Mouse (Mus musculus): ENCODE data around the gene Fopnl.

Fopnl gene

GRCm38 (mm10) chr16:14306451-14306850 lies 10.8 kb downstream of the Fopnl start:
- DNase-seq = no peak

GRCm38 (mm10) chr16:14304791-14305190 lies 12.4 kb downstream of the Fopnl start:
- no peak for DNase-seq

- no peak for DNase-seq
Measured at GRCm38 (mm10) chr16:14303676-14304075, 13.5 kb downstream of the Fopnl start.

DNA sequence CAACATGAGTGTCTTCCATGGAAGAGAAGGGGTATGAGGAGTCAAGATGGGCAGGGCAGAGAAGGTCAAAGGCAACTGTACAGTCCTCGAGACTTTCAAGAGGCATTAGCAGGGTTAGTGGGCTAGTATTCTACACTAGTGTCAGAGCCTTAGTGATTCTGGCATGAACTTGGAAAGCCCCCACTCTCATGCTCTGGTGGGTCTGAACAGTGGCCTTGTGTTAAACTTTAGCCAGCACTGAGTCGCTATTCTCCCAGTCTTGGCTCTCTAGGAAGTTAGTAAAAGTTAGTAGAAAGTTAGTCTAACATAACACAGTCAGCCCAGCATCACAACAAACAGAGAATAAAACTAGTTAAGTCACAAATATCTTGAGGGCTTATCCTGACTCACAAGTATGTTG lies 14.1 kb downstream of the Fopnl start:
- DNase-seq = no peak

GRCm38 (mm10) chr16:14298461-14298860 lies 18.7 kb downstream of the Fopnl start:
- DNase-seq = no peak

- DNase-seq = no peak
Measured at GRCm38 (mm10) chr16:14297746-14298145, 19.5 kb downstream of the Fopnl start.

DNA sequence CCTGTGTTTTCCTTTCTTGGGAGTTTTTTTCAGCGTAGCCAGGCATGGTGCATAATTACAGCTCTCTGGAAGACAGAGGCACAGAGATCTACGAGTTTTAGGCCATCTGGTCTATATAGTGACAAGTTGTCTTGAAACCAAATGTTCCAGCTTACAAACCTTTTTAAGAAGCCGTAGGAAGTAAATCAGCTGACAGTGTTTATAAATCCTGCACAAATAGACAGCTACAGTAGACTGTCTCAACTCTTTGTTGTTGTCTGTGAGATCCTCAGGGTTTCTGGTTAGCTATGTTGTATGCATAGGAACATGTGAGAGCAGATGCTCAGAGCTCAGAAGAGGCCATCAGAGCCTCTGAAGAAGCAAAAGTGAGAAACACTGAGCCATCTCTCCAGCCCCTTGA lies 20.1 kb downstream of the Fopnl start:
- DNase-seq = no peak

GRCm38 (mm10) chr16:14296544-14297124 lies 20.6 kb downstream of the Fopnl start:
- DNase-seq = no peak

DNA sequence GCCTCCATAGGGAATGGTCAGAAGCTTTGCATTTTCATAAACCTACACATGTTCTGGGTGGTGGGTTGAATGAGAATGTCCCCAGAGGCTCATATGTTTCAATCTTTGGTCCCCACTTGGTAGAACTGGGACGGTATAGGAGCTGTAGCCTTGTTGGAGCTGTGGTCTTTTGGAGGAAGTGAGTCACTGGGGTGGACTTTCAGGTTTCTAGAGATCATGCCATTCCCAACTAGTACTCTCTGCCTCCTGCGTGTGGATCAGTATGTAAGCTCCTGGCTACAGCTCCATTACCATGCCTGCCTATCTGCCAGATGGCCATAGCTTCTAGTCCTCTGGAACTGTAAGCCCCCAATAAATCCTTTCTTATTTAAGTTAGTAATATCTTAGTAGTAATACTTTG lies 21.9 kb downstream of the Fopnl start:
- no peak for DNase-seq

- DNase-seq = peak in 1 of 2 experiments; percentile 25
Measured at GRCm38 (mm10) chr16:14292205-14293199, 24.7 kb downstream of the Fopnl start.

DNA sequence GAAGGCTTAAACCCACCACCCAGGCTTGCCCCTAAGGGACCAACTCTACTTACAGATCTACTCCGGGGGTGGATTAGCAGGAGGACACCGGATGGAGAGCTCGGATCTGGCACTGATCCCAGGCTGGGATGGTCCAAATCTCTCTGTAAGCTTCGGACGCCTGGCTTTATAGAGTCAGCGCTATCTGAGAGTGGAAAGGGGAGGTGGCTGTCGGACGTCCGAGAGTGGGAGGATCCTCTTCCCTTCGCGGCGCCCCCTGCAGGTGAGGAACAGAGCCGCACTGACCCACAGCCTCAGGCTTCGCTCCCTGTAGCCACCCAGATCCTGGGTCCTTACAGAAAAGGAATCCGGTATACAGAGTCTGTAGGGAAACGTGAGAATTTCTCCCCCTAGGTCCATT lies 26.0 kb downstream of the Fopnl start, which contains the start of gene Myh11:
TSS of gene Myh11 (minus strand) at position 150 of the 400 bp plus-strand sequence.
- DNase-seq = peak; percentile 63 to 81

DNA sequence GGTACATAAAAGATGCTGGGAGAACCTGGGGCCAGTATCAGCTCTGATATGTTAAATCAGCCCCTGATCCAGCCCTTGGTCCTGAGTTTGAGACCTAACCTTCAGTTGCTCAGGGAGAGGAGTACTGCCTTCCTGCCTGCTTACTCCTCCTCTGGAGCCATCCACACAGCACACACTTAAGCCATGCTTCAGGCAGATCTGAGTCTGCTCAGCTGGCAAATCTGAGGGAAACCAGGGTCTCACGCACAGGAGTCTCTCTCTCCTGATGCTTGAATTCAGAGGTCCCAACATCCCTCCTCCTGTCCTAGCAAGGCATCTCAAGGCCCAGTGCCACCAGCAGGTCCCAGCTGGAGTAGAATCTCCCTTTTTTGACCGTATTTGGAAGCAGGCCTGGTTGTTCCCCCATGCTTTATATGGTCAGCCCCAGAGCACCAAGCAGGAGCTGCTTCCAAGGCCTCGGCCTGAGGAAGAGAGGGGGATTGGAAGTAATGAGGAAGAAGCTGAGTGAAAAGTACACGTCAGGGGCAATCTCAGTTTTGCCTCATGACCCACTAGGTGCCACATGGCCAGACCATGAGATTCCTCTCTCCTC lies 44.7 kb downstream of the Fopnl start:
- no peak for DNase-seq

DNA sequence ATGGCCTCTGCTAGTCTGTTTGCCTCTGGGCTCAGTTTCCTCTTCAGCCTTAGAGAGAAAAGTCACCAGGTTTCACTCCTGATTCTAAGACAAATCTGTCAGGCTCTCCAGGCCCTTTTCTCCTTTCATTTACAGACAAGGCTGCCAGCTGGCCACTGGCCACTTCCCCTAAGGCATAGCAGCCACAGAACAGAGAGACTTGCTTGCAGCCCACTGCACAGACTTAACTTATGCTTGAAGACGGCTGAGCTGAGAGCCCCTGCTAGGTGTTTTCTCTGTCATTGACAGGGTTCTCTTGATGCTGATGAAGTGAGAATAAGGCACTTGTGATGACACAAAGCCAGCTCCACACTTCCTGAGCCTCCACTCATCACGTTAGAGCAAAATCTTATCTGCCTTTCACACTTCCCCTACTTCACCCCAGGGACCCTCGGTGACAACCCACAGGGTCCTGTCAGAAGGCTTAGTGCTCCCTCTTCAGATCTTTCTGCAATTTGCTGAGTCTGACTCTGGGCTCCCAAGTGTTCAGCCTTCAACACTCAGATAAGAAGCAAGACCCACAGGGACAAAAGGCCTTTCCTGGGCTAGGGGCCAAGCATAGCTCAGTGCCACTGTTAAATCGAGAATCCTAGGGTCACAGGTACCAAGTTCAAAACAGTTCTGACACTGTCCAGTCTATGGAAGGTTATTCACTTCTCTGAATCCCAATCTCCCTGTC lies 51.8 kb downstream of the Fopnl start:
- DNase-seq = peak in 1 of 2 experiments; percentile 11

GRCm38 (mm10) chr16:14264504-14264903 lies 52.7 kb downstream of the Fopnl start:
- DNase-seq = no peak

- DNase-seq = no peak
Measured at GRCm38 (mm10) chr16:14263241-14263640, 54.0 kb downstream of the Fopnl start.

DNA sequence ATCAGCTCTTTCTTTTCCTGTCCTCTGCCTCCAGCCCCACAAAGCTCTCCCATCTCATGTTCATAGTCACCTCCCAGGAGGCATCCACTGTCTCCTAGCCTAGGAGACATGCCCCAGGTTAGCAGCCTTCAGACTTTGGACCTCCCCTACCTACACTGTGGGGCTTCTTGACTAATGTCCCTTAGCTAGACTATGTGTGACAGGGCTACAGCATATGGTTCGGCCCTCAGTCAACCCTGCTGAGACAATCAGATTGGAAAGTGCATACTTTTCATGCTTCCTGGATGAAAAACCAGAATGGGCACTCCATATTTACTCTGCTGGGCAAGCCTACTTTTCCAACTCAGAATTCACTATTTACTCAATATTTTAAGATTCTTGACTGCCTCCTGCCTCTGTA lies 54.8 kb downstream of the Fopnl start:
- DNase-seq = no peak

DNA sequence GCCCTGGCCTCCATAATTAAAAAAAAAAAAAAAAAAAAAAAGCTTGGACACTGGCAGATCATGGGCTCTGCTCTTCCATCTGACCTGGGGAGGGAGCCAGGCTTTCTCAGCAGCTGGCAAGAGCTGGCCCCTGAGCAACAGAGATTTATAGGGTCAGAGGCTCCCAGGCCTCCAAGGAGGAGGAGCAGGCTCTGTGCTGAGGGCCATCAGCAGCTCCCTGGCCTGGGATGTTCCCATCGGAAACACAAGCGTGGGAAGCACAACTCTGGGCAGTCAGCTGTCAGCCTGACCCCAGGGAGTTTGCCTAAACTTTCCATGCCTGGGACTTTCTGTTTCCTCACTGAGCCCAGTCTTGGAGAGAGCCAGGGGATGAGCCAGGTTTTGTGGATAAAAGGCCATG lies 58.3 kb downstream of the Fopnl start:
- peak; percentile 21 to 35 for DNase-seq

DNA sequence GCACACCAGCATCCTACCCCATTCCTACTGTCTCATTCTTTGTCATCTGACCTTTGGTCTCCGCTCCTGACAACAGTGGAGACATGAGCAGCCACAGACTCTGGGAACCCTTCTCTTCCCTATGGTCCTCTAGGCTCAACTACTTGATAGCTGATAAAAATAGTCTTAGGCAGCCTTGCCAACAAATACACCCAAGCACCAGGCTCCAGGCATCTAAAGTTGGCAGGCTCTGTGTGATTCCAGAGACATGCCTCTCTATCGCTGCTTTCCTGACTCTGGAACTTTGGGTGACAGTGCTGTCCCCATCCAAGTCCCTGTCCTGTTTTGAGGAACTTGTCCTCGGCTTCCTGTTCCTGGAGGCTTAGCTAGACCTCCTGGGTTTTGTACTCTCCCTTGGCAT lies 63.6 kb downstream of the Fopnl start:
- no peak for DNase-seq

- DNase-seq = no peak
Measured at GRCm38 (mm10) chr16:14252877-14253276, 64.3 kb downstream of the Fopnl start.

DNA sequence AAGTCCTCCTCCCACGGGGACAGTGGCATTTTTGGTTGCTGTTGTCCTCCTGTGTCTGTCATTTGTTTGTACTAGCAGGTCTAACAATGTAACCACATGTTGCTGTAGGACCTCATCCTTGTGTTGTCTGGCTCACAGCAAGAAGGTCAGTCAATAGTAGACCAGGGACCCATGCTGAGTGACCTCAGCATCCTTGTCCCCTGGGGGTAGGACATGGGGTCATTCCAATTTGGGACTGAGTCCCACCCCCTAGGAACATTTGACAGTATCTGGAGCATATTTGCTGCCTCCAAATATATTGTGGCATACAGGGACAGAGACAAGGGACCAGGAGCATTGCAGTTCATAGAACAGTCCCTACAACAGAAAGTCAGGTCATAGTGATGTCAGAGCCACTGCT lies 67.3 kb downstream of the Fopnl start:
- DNase-seq = no peak
